Mouse (Mus musculus): ENCODE measurements around the gene Olfr186.
"Not testable (repeated sequence)": the region's sequence is repeated elsewhere in the genome, so short reads cannot be mapped to it uniquely, and the experiment has no call there.

Gene Olfr186

GRCm38 (mm10) chr16:59030191-59030590 is at the start of gene Olfr186:
Olfr186 (minus strand) TSS chr16:59030291.
- no peak for DNase-seq (ENCODE audit: low read depth, low spot score)

- no peak for DNase-seq (ENCODE audit: low read depth, low spot score)
Observed at GRCm38 (mm10) chr16:59077905-59078304, 47.8 kb upstream of the Olfr186 start, which contains the start of gene Olfr190. Olfr190 (minus strand) TSS chr16:59078005.

GRCm38 (mm10) chr16:59073520-59073919 is 43.4 kb upstream of the Olfr186 start:
- DNase-seq (ENCODE audit: low read depth, low spot score): no peak

- no peak for DNase-seq (ENCODE audit: low read depth, low spot score)
Observed at GRCm38 (mm10) chr16:59071755-59072154, 41.7 kb upstream of the Olfr186 start.

GRCm38 (mm10) chr16:59062411-59062810 is 32.3 kb upstream of the Olfr186 start:
- DNase-seq (ENCODE audit: low read depth, low spot score): not testable (repeated sequence)

GRCm38 (mm10) chr16:59049286-59049685 is 19.2 kb upstream of the Olfr186 start:
- not testable (repeated sequence) for DNase-seq (ENCODE audit: low read depth, low spot score)

- no peak for DNase-seq (ENCODE audit: low read depth, low spot score)
Observed at GRCm38 (mm10) chr16:59048860-59049259, 18.8 kb upstream of the Olfr186 start.

GRCm38 (mm10) chr16:59047579-59047978 is 17.5 kb upstream of the Olfr186 start:
- DNase-seq (ENCODE audit: low read depth, low spot score): no peak

GRCm38 (mm10) chr16:59045835-59046234 is 15.7 kb upstream of the Olfr186 start:
- DNase-seq (ENCODE audit: low read depth, low spot score): no peak

- DNase-seq (ENCODE audit: low read depth, low spot score): no peak
Observed at GRCm38 (mm10) chr16:59039710-59040109, 9.6 kb upstream of the Olfr186 start, which contains the start of gene Olfr187. Olfr187 (minus strand) TSS chr16:59039767.

- no peak for DNase-seq (ENCODE audit: low read depth, low spot score)
Observed at GRCm38 (mm10) chr16:59013357-59014018, 16.6 kb downstream of the Olfr186 start.

GRCm38 (mm10) chr16:59007146-59007545 is 22.9 kb downstream of the Olfr186 start:
- DNase-seq (ENCODE audit: low read depth, low spot score): no peak

GRCm38 (mm10) chr16:58995057-58995456 is 35.0 kb downstream of the Olfr186 start, which contains the start of gene Olfr183:
Olfr183 (plus strand) TSS chr16:58995357.
- DNase-seq (ENCODE audit: low read depth, low spot score): no peak
